Mouse (Mus musculus) liver, embryonic 16.5 days (tissue): ENCODE results near the gene Phf13. TPM values are rescaled to one million over a fixed set of nuclear protein-coding genes. Genes with fewer than 3 reads are reported as not detected.

ENCODE experiments used
- ATAC-seq: fragments of 200-750 bp; cut with Nextera tagmentation; 2 replicates; pipeline ENCODE4 v1.8.0; 2017; ENCODE audit warnings: low read depth, mild to moderate bottlenecking, moderate number of reproducible peaks, moderate library complexity
- H3K27ac ChIP-seq: fragments of 300-500 bp; sonication (generic); 2 replicates; pipeline ENCODE4 v1.5.1; 2014; ENCODE audit warnings: mild to moderate bottlenecking, low read length
- H3K27me3 ChIP-seq: fragments of 300-500 bp; sonication (generic); 2 replicates; pipeline ENCODE4 v1.6.1; 2014; ENCODE audit warnings: low read depth, low read length, mixed read lengths; ENCODE audit not compliant: control insufficient read depth, insufficient read depth
- H3K36me3 ChIP-seq: fragments of 300-500 bp; sonication (generic); 2 replicates; pipeline ENCODE4 v1.6.1; 2014; ENCODE audit warnings: mild to moderate bottlenecking; ENCODE audit not compliant: control insufficient read depth, insufficient read depth
- H3K4me1 ChIP-seq: fragments of 300-500 bp; sonication (generic); 2 replicates; pipeline ENCODE4 v1.6.1; 2014; ENCODE audit warnings: low read depth, low read length, mixed read lengths; ENCODE audit not compliant: control insufficient read depth
- H3K4me2 ChIP-seq: fragments of 300-500 bp; sonication (generic); 2 replicates; pipeline ENCODE4 v1.6.1; 2014; ENCODE audit warnings: low read depth, low read length, mixed read lengths
- H3K4me3 ChIP-seq: fragments of 300-500 bp; sonication (generic); 2 replicates; pipeline ENCODE4 v1.5.1; 2014; ENCODE audit warnings: low read depth, mild to moderate bottlenecking, low read length
- H3K9ac ChIP-seq: fragments of 300-500 bp; sonication (generic); 2 replicates; pipeline ENCODE4 v1.6.1; 2014; ENCODE audit warnings: low read depth, low read length
- H3K9me3 ChIP-seq: fragments of 300-500 bp; sonication (generic); replicated peaks from 2 replicates; pipeline ENCODE4 v1.6.1; 2016; ENCODE audit warnings: low read length; ENCODE audit not compliant: control insufficient read depth
- WGBS: fragments of 180-500 bp; shearing (Covaris S2); extraction: QIAGEN DNeasy Blood & Tissue Kit; methylation state at CpG from one replicate; pipeline ENCODE4 v1.1.7; 2014; ENCODE audit not compliant: insufficient replicate concordance; 5-methylcytosine and 5-hydroxymethylcytosine counted together
- polyA plus RNA-seq: library from polyadenylated mRNA; unstranded; fragments of >200 nt; fragmentation: Nextera tagmentation; extraction: Ambion mirVana; gene quantifications from 2 replicates; pipeline ENCODE4 v1.2.1, GENCODE M21; 2015

Phf13 gene
- polyA plus RNA-seq, 1 experiment from 2014 or later = 4.5 TPM

DNA sequence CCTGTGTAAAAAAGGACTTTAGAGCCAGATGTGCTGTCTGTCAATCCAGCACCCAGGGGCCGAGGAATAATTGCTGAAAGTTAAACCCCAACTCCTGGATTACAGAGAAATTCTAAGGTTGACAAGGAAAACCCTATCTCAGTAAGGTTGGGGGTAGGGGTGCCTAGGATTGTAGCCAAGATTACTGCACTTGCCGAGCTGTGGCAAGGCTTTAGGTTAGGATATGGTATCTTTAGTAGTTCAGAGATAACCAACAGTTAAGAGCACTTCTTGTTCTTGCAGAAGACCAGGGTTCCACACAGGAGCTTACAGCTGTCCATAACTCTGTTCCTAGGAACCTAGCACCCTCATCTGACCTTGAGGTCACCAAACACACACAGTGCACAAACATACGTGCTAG, 1.6 kb upstream of the Phf13 start:
- Histone ChIP-seq H3K27me3 (peaks cover 26% of the 10 kb centered on the region), H3K4me3 (peak overlapping the region; percentile 92), H3K27ac (no peak overlapping the region), H3K36me3 (no peaks in the 10 kb centered on the region), H3K9ac (peak overlapping the region; percentile 95; the same call in 1 of the 2 replicates), H3K4me1 (peaks cover 32% of the 10 kb centered on the region), H3K9me3 (no peaks in the 10 kb centered on the region), H3K4me2 (peak overlapping the region; percentile 63)
- WGBS = 40% methylated on average over 3 of the region's 3 CpGs
- no peak for ATAC-seq

DNA sequence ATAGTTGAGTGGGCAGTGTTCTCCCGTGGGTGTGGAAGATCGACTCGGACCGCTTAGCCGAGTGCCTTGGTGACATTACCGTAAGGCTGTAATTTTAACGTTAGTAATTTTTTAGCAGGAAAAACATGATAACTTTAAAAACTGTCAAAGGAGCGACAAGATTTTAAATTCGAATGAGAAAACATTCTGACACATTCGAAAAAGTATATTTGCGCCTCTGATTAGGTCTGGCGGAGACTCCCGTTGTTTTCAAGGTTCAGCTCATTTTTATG, 829 bp upstream of the Phf13 start:
- Histone ChIP-seq H3K4me3 (peak overlapping the region; percentile 92), H3K27ac (peak overlapping the region; percentile 97), H3K27me3 (peaks cover 33% of the 10 kb centered on the region), H3K9me3 (no peaks in the 10 kb centered on the region), H3K36me3 (peaks cover 5% of the 10 kb centered on the region), H3K4me1 (peaks cover 32% of the 10 kb centered on the region), H3K9ac (peak overlapping the region; percentile 95), H3K4me2 (peak overlapping the region; percentile 63)
- 2% methylated on average over 13 of the region's 13 CpGs for WGBS
- ATAC-seq = no peak

DNA sequence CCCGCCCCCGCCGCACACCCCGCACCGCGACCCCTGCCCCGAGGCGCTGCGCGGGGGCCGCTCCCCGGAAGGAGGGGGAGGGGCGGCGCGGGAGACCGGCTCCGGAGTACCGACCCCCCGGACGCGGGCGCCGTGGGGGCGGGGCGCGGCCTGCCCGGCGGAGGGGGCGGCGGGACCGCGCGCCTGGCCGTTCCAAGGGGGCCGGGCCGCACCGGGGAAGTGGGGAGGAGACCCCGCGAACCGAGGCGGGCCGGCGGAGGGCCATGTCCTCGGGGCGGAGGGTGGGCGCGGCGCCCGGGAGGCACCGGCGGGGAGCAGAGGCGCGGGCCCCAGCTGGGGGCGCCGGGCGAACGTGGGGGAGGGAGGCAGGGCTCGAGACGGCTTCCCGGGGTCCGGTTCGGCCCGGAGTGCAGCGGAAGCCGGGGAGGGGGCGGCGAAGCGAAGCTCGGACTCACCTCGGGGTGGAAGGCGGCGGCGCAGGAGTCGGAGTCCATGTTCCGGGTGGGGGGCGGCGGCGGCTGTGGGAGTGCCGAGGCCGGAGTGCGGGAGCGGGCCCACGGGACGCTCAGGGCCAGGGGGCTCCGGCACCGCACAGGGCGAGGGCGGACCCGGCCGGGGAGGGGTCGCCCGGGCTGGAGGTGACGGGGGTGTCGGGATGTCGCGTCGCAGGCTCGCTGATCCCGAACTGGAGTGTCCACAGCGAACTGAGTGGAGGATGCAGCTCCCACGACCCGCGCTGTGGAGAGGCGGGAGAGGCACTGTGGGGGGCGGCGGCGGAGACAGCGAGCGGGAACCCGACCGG, 486 bp downstream of the Phf13 start:
- H3K9ac ChIP-seq = peak overlapping the region; percentile 92
- no peak for ATAC-seq
- H3K4me2 ChIP-seq = peak overlapping the region; percentile 100
- under 1% methylated on average over 79 of the region's 111 CpGs for WGBS
- H3K27me3 ChIP-seq = peaks cover 33% of the 10 kb centered on the region
- peaks cover 15% of the 10 kb centered on the region for H3K36me3 ChIP-seq
- H3K4me1 ChIP-seq = peaks cover 32% of the 10 kb centered on the region
- no peaks in the 10 kb centered on the region for H3K9me3 ChIP-seq
- peak overlapping the region; percentile 92 for H3K4me3 ChIP-seq
- H3K27ac ChIP-seq = peak overlapping the region; percentile 77

GRCm38 (mm10) chr4:151994228-151995171, 1.6 kb downstream of the Phf13 start:
- WGBS = 2% methylated on average over 57 of the region's 61 CpGs
- peaks cover 32% of the 10 kb centered on the region for H3K4me1 ChIP-seq
- H3K27ac ChIP-seq = no peak overlapping the region; the same call in 1 of the 2 replicates
- no peaks in the 10 kb centered on the region for H3K9me3 ChIP-seq
- H3K9ac ChIP-seq = peak overlapping the region; percentile 92
- H3K36me3 ChIP-seq = peaks cover 15% of the 10 kb centered on the region
- no peak for ATAC-seq
- H3K27me3 ChIP-seq = peaks cover 33% of the 10 kb centered on the region
- peak overlapping the region; percentile 92 for H3K4me3 ChIP-seq
- H3K4me2 ChIP-seq = peak overlapping the region; percentile 100

GRCm38 (mm10) chr4:151993035-151993434, 3.0 kb downstream of the Phf13 start:
- H3K9ac ChIP-seq = no peak overlapping the region
- H3K36me3 ChIP-seq = peaks cover 15% of the 10 kb centered on the region
- no peaks in the 10 kb centered on the region for H3K9me3 ChIP-seq
- H3K27me3 ChIP-seq = peaks cover 33% of the 10 kb centered on the region
- H3K27ac ChIP-seq = no peak overlapping the region
- WGBS = 71% methylated on average over 6 of the region's 6 CpGs
- peaks cover 39% of the 10 kb centered on the region for H3K4me1 ChIP-seq
- ATAC-seq = no peak
- no peak overlapping the region for H3K4me2 ChIP-seq
- no peak overlapping the region for H3K4me3 ChIP-seq

- peaks cover 15% of the 10 kb centered on the region for H3K36me3 ChIP-seq
- H3K4me2 ChIP-seq = no peak overlapping the region
- H3K27me3 ChIP-seq = peaks cover 33% of the 10 kb centered on the region
- WGBS = 83% methylated on average over 9 of the region's 9 CpGs
- no peak for ATAC-seq
- H3K9ac ChIP-seq = no peak overlapping the region
- no peaks in the 10 kb centered on the region for H3K9me3 ChIP-seq
- H3K4me1 ChIP-seq = peaks cover 34% of the 10 kb centered on the region
- H3K27ac ChIP-seq = no peak overlapping the region
- no peak overlapping the region for H3K4me3 ChIP-seq
Observed at GRCm38 (mm10) chr4:151992091-151992490, 4.0 kb downstream of the Phf13 start.

- peak overlapping the region; percentile 93 for H3K4me2 ChIP-seq
- no peak for ATAC-seq
- peak overlapping the region; percentile 78 for H3K4me3 ChIP-seq
- H3K36me3 ChIP-seq = peaks cover 15% of the 10 kb centered on the region
- no peaks in the 10 kb centered on the region for H3K9me3 ChIP-seq
- H3K9ac ChIP-seq = peak overlapping the region; percentile 79
- H3K27ac ChIP-seq = peak overlapping the region; percentile 51; the same call in 1 of the 2 replicates
- H3K27me3 ChIP-seq = peaks cover 22% of the 10 kb centered on the region
- peaks cover 22% of the 10 kb centered on the region for H3K4me1 ChIP-seq
- 45% methylated on average over 6 of the region's 6 CpGs for WGBS
Observed at GRCm38 (mm10) chr4:151989110-151989488, 7.0 kb downstream of the Phf13 start.

DNA sequence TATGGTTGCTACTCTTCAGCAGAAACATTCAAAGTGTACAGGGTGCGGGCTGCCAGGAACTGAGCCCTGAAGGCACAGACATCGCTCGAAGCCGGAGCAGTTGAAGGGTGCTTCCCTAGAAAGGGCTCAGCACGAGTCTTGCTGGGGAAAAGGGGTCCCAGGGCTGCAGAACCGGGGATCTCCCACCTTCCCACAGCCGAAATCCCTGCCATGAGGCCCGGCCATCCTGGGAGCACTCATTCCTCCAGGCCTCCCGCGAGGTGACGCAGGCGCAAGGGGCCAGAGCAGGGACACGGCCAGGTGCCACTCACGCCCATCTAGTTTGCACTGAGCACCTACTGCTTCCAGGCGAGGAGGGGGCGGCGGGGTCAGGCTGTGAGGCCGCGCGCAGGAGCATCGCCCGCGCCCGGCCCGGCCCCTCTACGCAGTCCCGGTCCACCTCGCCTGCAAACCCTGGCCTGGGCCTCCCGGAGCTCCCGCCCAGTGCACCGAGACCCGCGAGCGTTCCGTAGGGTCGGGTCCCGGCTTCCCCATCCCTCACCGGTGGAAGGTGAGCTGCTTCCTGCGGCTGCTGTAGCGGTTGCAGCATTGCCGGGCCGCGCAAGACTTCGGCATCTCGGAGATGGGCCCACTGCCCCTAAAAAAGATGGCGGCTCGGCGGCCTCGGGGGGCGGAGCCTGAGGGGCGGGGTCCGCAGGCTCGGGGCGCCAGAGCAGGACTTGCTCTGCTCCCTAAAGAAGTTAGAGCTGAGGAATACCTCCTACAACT, 7.5 kb downstream of the Phf13 start, which contains the start of gene Thap3:
TSS of gene Thap3 (minus strand) at position 656 of the 768 bp plus-strand sequence.
- WGBS = under 1% methylated on average over 54 of the region's 54 CpGs
- Histone ChIP-seq H3K9me3 (no peaks in the 10 kb centered on the region), H3K4me1 (peaks cover 18% of the 10 kb centered on the region), H3K4me3 (peak within 1 kb of the TSS; percentile 78), H3K36me3 (peaks cover 15% of the 10 kb centered on the region), H3K4me2 (peak within 1 kb of the TSS; percentile 93), H3K9ac (peak within 1 kb of the TSS; percentile 79), H3K27ac (peak within 1 kb of the TSS; percentile 51; the same call in 1 of the 2 replicates), H3K27me3 (peaks cover 17% of the 10 kb centered on the region)
- peak; percentile 67 for ATAC-seq
